Mouse (Mus musculus): ENCODE measurements around the gene Aloxe3. TPM values are rescaled to one million over a fixed set of nuclear protein-coding genes. Genes with fewer than 3 reads are reported as not detected.
A peak's percentile ranks its signal among the peaks of the same experiment; 100 is the strongest.

Aloxe3 gene
- total RNA-seq, 2 experiments from 2014 or later: 0.63 to 1.1 TPM

DNA sequence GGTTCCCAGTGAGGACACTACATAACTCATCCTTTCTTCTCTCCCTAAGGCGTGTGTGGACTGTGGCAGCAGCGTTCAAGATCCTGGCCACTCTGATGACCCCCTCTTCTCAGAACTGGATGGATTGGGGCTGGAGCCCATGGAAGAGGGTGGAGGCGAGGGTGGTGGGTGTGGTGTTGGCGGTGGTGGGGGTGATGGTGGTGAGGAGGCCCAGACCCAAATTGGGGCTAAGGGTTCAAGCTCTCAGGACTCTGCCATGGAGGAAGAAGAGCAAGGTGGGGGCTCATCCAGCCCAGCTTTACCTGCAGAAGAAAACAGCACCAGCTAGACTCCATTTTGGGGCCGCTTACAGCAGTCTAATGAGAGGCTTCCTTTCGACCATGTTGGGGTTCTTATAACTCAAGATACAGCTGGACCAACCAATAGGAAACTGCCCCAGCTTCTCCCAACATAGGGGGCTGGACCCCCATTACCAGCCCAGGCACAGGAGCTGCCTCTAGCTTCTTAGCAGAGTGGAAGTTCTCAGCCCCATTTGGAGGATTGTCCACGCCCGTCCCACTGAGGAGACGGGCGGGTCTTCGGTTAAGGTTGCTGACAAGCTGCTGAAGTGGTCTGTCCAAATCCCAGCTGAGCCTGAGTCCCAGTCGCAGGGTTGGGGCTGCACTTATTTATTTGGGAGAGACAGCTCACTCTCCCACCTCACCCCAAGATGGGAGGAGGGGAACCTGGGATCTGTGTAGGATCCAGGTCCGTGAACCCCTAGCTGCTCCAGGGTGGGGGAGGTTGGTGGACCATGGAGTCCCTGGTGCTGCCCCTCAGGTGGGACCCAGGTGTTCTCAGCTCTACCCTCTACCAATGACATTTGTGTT is 16.4 kb upstream of the Aloxe3 start:
- no peak for DNase-seq

DNA sequence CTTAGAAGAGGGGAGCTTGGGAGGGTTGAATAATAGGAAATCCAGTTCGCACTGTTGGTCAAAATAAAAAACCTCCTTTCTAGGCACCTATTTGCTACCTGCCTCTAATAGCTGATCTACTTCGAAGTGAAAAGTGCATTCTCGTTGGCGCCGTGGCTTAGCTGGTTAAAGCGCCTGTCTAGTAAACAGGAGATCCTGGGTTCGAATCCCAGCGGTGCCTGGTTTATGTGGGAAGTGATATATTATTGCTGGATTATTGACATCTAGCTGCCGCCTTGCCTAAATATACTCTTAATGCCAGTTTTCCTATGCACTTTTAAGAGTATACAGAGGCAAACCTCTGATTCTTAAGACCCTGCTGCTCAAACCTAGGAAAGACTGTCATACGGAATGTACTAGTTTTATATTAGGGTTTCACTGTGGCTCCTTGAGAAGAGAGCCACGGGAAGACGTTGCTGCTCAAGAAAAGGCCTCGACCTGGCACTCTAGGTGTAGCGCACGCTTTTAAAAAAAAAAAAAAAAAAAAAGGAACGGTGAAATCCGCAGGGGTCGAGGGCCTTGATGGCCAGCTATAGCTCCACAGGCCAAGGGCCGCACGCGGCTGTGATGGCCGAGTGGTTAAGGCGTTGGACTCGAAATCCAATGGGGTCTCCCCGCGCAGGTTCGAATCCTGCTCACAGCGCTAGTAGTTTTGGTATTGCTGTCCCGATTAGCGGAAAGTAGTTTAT is 15.2 kb upstream of the Aloxe3 start:
- peak; percentile 93 to 94 for DNase-seq

DNA sequence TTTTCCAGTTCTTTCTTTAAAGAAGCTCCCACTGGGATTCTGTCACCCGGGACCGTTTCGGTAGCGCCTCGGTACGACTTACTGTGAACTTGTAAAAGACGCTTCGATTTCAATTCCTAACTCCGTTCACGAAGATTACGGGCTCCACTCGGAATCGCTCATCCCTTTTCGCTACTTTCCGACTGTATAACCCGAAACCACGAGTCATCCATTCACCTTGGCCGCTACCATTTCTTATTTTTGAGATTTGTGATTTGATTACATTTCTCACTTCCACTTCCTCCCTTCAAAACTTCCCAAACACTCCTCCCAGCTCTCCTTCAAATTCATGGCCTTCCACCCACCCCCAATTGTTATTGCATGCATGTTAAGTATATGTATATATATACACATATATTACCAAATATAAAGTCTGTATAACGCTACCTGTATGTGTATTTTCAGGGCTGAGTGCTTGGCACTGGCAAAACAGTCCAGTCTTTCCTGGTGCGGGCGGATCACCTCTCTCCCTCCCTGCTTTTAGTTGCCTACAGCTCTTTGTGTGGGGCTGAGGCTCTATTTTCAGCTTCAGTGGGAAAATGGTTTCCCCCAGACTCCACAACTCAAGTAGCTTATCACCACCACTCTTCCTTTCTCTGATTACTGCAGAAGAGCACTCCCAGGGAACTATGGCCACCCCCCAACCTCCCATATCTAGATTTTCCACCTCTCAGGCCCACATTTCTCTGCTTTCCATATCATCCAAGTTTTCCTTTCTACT is 14.5 kb upstream of the Aloxe3 start:
- DNase-seq: no peak

DNA sequence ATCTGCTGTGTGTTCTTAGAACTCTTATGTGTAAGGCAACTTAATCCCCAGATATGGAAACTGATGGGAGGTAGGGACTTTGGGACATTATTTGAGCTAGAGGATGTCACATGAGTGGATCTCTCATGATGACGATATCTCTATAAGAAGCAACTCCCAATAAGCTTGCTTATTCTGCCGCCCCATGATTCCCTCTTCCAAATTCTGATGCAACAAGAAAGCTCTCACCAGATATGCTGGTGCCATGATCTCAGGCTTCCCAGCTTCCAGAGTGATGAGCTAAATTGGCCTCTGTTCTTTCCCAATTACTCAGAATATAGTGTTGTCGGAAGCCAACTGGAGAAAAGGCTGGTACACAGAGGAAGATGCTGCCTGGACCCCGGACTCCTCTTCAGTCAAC is 13.8 kb upstream of the Aloxe3 start:
- no peak for DNase-seq

DNA sequence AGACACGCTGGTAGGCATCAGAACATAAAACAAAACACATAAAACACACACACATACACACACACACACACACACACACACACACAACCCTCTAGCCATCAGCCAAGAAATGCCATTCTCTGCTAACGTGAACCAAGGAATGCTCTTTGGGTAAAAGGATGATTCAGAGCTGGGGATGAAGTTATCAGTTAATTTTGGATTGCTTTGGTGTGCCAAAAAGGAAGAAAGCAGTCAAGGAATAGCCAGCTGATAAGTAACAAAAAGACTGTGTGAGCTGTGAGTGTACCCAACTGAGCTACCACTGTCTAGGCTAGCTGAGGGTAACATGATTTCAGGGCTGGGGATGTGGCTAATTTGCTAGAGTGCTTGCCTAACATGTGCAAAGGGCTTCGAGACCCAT is 11.7 kb upstream of the Aloxe3 start:
- DNase-seq: no peak

DNA sequence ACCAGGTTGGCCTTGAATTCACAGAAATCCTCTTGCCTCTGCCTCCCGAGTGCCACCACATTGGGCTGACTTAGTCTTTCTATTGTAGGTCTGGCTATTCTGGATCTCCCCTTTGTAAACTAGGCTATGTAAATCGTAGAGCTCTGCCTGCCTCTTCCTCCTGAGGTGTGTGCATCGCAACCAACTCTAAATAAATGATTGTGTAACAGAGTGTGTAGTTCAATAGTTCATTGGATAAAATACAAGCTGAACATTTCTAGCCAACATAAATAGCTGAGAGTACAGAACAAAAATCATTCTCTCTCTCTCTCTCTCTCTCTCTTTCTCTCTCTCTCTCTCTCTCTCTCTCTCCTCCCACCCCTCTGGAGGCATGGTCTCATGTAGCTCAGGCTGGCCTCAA is 11.1 kb upstream of the Aloxe3 start:
- no peak for DNase-seq

DNA sequence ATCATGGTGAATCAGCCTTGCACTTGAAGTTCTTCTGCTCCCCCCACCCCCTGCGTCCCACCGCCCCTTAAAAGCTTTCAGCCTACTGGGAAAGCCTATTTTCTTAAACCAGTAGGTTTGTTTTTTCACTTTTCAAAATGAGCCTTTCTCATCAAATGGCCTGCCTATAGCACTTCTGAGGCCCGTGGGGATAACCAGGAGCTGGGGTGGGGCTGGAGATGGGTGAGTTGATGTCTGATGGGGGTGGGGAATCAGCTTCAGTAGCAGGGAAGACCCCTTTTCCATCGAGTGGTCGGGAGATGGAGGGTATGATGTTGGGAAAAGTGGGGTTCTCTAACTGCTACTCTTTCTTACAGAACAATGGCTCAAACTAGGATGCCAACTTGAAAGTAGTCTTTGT is 8.9 kb upstream of the Aloxe3 start:
- no peak for DNase-seq

DNA sequence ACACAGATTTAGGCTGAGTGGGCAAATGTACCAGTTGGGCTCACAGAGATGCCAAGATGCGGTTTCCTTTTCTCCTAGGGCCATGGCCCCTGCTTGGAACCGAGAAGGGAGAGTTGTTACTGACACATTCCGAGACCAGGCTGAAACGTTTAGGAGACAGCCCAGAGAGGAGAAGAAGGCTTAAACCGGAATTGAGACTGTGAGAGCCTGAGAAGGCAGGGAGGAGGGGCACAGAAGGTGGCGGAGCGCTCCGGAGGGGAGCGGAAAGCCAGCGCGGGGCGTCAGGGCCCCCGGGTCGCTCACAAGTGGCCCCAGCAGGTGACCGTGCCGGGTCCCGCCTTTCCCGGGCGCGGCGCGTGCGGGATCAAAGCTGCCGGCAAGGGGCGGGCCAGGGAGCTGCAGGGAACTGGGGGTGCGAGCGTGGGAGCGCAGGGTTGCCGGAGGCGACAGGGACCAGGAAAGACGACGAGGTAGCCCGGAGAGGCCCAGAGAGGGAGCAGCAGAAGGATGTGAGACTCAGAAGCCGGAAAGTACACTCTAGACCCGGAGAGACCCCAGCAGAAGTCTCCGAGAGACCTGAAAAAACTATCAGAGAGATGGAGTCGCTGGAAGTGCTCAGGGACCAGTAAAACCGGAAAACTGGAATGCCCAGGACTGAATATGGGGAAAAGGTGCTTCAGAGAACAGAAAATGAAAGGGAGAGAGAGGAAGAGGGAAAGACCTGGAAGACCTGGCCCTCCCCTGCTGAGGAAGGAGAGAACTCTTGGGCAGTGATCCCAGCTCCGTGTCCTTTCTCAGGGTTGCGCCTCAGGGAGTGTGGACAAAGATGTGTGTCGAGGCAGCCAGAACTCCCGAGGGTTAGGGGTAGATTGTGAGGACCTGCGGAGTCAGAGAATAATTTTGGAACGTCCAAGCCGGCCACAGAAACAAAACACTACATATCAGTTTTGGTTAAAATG is 7.7 kb upstream of the Aloxe3 start:
- DNase-seq: peak; percentile 74 to 81

DNA sequence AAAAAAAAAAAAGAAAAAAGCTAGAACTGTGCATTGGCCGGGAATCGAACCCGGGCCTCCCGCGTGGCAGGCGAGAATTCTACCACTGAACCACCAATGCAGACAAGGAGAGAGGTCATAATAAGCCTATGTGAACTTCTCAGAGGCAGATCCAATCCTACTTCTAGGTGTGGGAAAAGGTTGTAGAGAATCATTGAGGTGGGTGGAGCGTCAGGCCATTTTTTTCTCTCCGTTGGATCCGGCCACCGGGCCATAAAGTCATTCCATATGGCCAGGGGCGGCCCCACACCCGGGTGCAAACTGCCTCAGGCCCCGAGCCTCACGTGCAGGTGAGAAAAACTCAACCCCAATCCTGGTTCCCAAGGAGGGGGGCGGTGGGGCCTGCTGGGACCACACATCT is 6.9 kb upstream of the Aloxe3 start:
- peak; percentile 81 to 87 for DNase-seq

DNA sequence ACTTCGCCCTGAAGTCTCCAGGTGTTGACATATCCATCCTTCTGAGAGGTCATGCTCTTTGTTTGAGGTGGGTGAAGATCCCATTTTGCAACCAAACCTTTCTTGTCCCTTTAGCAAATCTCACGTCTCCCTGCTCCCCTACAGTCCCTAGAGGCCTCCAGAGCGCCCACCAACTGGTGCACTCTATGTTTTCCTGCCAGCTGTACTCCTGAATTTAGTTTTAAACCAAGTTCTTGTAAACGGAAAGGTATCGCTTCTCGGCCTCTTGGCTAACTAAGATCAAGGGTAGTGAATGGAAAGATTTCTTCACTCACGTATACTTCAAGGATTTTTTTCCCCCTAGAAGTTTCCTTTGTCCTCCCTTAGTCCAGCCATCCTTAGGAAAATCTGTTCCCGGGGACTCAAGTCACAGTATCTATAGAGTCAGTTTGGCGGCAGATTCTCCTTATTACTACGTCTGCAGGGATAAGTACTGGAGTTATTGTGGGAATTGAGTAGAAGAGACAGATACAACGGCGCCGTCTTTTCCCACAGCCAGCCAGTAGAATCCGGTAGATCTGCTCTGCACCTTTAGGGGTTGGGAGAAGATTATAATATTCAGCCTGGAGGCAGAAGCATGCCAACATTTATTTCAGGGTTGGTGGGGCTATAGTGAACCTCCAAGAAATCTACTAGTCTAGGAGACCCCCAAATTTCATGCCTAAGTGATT is 6.1 kb upstream of the Aloxe3 start:
- no peak for DNase-seq

DNA sequence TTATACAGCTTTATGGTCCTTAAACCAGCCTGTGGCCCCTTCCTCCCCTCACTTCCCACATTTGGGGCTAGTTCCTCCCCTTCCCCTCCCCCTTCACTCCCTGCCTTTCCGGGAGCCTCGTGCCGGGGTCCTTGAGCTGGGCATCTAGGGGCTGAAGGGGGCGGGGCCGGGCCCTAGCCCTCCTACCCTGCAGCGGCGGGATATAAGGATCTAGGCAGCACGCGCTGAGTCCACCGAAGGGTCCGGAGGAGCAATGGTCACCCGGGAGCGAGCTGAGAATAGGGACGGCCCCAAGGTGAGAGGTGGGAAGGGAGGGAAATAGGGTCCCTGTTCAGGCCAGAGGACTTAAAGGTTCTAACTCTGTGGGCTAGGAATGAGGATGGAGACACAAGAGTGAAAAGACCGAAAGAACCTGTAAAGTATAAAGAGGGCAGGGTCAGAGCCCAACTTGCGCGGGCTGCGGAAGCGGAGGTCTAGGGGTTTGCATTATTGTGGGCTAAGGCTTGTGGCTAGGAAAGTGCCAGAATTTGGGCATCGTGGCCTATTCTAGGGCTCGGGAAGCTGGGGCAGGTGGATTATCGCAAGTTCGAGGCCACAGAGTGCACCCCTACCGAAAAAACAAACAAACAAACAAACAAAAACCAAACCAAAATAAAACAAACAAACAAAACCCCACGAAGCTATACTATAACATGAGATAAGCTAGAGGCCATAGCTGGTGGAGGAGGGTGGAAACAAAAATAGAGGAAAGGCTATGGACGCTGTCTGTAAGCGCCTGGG is 5.3 kb upstream of the Aloxe3 start, which contains the start of gene Hes7:
Gene Hes7 (plus strand): TSS at position 184 of the 780 bp plus-strand sequence.
- no peak for DNase-seq

DNA sequence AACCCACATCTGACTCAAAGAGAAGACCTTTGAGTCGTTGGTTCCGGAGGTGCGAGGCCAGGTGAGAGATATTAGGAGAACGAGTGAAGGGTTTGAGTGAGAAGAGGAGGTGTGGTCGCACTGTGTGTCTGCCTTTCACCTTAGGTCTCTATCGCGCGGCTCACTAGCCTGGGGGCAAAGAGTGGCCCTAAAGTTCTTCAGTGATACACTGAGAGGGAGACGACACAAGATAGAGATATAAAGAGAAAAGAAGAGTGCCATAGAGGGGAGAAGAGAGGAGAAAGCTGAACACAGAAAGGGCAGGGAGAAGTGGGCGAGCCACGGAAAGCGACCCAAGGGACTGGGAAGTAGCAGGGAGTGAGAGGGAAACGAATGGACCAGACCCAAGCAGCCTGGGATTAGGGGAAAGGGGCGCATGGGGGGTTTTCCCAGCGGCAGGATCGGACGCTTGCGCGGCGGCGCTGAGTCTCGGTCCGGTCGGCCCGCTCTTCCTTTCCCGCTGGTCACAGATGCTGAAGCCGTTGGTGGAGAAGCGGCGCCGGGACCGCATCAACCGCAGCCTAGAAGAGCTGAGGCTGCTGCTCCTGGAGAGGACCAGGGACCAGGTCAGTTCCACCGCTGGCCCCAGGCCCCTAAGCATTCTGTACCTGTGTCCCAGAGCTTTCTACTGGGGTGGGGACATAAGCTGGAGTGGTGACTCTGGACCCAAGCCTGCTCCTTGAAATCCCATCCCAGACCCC is 4.5 kb upstream of the Aloxe3 start:
- peak; percentile 56 to 62 for DNase-seq

DNA sequence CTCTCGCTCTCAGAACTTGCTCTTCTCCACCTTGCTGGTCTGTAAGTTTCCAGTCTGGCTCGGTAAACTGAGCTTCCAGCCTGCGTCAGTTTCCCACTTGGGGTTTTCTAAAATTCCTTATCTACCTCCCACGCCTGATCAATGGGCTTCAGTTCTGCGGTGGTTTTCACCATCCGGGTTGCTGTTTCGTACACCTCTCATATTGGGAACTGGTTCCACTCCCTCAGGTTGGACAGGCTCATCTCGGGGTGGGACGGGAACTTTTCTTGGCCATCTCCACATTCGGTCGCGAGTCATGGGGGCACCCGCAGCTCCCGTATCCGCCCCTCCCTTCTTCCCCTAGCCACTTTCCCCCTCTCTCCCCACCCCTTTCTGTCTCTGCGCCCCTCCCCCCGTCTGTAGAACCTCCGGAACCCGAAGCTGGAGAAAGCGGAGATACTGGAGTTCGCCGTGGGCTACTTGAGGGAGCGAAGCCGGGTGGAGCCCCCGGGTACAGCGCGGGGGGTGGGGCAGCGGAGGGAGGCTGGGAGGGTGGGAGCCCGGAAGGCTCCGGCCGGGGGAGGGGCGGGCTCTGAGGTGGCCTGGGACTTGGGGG is 3.9 kb upstream of the Aloxe3 start:
- DNase-seq: no peak

DNA sequence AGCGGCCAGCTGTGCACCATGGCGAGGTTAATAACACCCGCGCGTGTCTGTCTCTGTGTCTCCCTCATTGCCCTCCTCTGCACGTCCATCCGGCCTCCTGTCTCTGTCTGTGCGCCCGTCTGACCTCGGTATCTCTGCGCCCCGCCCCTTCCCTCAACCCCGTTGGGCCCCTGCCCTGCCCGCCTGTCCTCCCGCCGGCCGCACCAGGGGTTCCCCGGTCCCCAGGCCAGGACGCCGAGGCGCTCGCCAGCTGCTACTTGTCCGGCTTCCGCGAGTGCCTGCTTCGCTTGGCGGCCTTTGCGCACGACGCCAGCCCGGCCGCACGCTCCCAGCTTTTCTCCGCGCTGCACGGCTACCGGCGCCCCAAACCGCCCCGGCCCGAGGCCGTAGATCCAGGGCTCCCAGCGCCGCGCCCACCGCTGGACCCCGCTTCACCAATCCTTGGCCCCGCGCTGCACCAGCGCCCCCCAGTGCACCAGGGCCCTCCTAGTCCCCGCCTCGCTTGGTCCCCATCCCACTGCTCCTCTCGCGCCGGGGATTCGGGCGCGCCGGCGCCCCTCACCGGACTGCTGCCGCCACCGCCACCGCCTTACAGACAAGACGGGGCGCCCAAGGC is 3.3 kb upstream of the Aloxe3 start, which contains the start of gene 9130213A22Rik:
Gene 9130213A22Rik (minus strand): TSS at position 254 of the 616 bp plus-strand sequence.
- DNase-seq: peak; percentile 92 to 94

DNA sequence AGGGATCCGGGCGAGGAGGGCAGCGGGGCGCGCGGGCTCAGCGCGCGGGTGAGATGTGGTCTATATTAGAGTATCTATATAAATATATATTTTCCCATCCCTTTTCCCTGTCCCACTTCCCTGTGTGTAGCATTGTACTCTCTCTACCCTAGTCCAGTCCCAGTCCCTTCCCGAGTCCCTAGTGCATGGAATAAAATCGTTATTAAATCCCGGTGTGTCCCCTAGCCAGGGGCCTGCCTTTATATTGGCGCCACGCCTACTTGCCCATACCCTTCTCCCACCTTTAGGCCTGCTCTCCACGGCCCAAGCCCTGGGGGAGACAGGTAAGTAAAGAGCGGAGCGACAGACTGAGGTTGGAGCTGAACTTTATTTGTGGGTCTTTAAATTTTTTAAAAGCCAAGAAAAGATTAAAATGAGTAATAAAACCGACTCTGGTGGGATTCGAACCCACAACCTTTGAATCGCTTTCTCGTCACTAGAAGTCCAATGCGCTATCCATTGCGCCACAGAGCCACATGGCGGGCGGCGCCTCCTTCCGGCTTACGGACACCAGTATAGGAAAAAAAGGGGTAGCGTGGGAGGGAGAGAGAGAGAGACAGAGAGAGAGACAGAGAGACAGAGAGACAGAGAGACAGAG is 2.5 kb upstream of the Aloxe3 start:
- peak; percentile 89 to 90 for DNase-seq

DNA sequence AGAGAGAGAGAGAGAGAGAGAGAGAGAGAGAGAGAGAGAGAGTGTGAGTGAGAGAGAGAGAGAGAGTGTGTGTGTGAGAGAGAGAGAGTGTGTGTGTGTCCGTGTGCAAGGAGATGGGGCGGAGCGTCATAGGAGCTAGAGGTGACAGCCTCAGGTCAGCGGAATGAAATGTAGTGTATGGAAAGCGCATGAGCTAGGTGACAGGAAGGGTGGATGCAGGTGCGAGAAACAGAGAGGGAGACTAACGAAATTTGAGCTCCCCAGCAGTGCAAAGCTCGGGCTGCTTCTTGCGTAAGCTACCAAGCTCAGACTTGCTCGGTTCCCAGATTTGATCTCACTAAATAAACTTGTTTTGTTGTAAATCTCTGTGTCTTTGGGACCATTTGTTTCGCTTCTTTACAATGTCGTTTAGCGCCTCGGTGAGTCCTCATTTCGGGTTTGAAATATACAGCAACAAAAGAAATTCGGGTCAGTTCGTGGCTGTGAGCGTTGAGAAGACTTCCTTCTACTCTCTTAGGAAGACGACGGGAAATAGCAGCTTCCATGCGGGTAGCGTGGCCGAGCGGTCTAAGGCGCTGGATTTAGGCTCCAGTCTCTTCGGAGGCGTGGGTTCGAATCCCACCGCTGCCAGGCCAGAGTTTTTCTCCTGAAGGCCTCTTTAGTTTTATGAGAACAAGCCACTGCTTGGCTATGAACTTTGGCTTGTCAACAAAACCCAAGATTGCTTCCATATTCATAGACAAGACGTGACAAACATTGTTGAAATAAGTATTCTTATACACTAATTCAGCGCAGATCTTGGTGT is 1.8 kb upstream of the Aloxe3 start:
- peak; percentile 89 to 91 for DNase-seq

DNA sequence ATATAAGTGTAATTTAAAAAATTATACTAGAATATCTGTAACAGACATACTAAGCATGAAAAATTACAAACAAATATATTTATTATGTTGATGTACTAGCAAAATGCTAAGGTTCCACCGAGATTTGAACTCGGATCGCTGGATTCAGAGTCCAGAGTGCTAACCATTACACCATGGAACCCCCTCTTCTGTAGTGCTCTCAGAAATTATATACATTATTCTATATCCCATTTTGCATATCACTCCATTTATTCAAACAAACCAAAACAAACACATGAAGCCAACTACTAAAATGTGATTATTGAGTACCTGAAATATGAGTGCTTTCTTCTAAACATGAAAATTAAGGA is 1.2 kb upstream of the Aloxe3 start:
- DNase-seq: peak; percentile 55 to 69
